Mouse (Mus musculus): ENCODE data around the gene Myh9. TPM values are rescaled to one million over a fixed set of nuclear protein-coding genes. Genes with fewer than 3 reads are reported as not detected.

The Myh9 gene
- polyA plus RNA-seq, 1 experiment: 95.0 TPM

DNA sequence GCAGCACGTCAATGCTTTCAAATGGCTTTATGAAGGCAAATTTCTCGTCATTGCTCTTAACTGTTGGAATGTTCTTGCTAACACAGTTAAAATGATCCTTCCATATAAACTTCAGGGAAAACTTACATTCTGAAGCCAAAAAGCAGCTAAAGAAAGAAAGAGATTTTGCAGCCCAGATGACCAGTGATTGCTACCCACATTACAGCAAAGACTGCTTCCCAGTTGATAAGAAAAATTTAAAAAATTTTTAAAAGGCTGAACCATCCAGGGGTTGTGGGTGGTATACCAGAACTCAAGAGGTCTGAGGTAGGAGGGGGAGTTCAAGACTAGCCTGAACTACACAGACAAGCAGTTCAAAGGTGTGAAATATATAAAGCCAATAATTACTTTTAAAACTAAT lies 1.1 kb upstream of the Myh9 start:
- DNase-seq (ENCODE audit: low spot score): no peak

- DNase-seq (ENCODE audit: low spot score): peak; percentile 71
Measured at GRCm38 (mm10) chr15:77841361-77842046, 471 bp downstream of the Myh9 start.

- DNase-seq (ENCODE audit: low spot score): no peak
Measured at GRCm38 (mm10) chr15:77840450-77841360, 1.3 kb downstream of the Myh9 start.

- DNase-seq (ENCODE audit: low spot score): no peak
Measured at GRCm38 (mm10) chr15:77839529-77840286, 2.3 kb downstream of the Myh9 start.

DNA sequence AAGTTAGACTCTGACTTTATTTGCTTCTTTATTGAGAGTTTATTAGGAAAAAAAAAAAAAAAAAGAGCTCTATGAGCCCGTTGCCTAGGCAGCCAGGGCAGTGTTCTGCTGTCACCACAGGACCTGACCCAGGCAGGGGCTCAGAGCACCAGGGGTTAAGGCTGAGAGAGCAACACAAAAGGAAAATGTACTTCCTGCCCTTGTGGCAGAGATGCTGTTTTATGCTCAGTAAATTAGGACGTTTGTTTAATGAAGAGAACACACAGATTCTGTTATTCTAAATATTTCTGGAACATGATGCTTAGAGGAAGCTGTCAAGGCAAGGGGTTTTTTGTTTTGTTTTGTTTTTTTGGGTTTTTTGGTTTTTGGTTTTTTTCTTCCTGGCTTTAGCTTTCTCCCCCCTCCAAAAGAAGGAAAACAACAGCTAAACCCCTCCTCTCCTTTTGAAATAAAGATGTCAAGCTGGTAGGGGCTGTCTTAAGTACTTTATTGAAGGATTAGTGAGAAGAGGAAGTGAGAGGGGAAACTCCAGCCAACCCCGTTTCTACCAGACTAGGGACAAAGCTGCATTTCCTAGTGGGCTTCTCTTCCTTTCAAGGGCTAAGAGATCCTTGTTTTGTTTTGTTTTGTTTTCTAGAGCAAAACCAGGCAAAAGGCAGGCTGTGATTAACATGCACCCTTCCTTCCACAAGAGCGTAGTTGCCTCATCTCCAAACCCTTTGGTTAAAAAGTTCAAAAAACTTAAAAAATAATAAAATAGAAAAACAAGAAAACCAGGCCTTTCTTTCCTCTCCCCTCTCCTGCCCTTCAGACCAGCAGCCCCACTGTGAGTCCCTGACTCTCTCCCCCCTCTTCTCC lies 3.2 kb downstream of the Myh9 start:
- DNase-seq (ENCODE audit: low spot score): no peak

- no peak for DNase-seq (ENCODE audit: low spot score)
Measured at GRCm38 (mm10) chr15:77837444-77838117, 4.4 kb downstream of the Myh9 start.

- no peak for DNase-seq (ENCODE audit: low spot score)
Measured at GRCm38 (mm10) chr15:77836692-77837443, 5.1 kb downstream of the Myh9 start.

DNA sequence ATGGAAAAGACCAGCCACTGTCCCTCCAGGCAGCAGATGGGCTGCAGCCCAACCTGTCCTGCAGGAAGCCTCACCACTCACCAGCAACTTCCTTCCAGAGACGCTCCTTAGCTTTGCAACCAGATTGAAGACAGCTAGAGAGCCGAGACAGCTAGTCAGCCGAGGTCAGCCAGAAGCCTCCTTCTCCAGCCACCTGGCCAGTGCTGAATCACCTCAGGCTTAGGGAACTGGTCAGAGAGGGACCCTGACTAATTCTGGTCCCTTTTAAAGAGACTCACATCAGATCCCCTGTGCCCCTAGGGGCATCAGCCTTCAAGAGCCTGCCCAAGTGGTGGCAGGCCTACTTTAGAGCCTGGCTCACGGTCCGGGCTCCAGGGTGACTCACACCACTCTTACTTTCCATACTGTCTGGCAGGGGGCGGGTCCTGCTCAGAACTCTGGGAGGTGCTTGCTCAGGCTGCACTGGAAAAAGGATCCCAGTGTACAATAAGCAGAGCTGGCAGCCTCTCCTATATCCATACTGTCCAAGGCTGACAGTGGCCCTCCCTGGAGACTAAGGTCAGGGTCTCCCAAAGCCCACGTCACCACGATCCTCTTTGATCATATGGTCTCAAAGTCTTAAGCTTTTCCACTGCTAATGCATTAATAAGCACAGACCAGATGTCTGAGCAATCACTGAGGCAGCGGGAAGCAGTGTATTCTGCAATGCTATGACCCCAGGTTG lies 5.9 kb downstream of the Myh9 start:
- DNase-seq (ENCODE audit: low spot score): no peak

GRCm38 (mm10) chr15:77834336-77835268 lies 7.4 kb downstream of the Myh9 start:
- no peak for DNase-seq (ENCODE audit: low spot score)

GRCm38 (mm10) chr15:77833731-77834130 lies 8.2 kb downstream of the Myh9 start:
- no peak for DNase-seq (ENCODE audit: low spot score)

- DNase-seq (ENCODE audit: low spot score): no peak
Measured at GRCm38 (mm10) chr15:77833083-77833482, 8.9 kb downstream of the Myh9 start.

- no peak for DNase-seq (ENCODE audit: low spot score)
Measured at GRCm38 (mm10) chr15:77832458-77832904, 9.5 kb downstream of the Myh9 start.

GRCm38 (mm10) chr15:77831754-77832457 lies 10.1 kb downstream of the Myh9 start:
- no peak for DNase-seq (ENCODE audit: low spot score)

DNA sequence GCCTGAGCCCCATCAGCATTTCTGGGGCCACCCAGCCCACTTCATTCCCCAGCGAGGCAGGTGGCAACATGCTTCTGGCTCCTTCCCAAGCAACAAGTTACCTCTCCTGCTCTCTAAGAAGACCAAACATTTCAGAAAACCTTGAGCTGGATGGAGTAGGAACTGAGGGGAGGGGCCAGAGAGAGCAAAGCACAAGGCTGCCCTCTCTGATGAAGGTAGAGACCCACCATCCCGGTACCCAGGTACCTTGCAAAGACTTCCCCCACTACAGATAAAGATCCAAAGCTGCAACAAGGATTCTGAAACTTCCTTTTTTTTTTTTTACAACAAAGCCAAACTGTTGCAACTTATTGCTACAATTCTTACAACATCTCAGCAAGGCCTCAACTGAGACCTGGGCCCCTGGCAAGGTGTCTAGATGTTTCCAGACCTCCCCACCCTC lies 10.8 kb downstream of the Myh9 start:
- no peak for DNase-seq (ENCODE audit: low spot score)

DNA sequence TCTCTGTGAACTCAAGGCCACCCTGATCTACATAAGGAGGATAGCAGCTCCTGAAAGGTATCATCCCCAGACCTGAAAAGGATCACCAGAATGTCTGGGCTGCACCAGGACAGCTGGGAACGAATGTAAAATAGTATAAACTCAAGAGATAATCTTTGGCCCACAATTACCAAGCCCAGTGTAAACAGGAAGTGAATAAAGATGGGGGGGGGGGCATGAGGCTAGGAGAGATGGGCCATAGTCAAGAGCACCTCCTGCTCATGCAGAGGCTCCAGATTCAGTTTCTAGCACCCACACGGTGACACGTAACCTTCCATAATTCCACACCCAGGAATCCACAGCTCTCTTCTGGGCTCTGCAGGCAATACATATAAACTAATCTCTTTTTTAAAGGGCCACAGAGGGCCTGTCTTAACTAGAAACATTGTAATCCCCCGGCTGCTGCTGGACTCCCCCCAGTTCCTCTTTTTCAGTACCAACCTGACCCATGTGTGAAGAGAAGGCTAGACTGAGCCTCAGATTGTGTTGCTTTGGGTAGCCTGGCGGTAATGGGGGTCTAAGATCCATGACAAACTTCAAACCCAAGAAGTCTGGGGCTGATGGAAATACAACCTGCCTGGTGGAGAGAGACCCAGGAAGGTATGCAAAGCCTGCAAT lies 11.4 kb downstream of the Myh9 start:
- DNase-seq (ENCODE audit: low spot score): no peak

- no peak for DNase-seq (ENCODE audit: low spot score)
Measured at GRCm38 (mm10) chr15:77829542-77829941, 12.4 kb downstream of the Myh9 start.

GRCm38 (mm10) chr15:77828910-77829309 lies 13.1 kb downstream of the Myh9 start:
- no peak for DNase-seq (ENCODE audit: low spot score)

Measured in urinary bladder, adult 2 months (tissue).